Mouse (Mus musculus): ENCODE data around the gene Lypd5.

DNA sequence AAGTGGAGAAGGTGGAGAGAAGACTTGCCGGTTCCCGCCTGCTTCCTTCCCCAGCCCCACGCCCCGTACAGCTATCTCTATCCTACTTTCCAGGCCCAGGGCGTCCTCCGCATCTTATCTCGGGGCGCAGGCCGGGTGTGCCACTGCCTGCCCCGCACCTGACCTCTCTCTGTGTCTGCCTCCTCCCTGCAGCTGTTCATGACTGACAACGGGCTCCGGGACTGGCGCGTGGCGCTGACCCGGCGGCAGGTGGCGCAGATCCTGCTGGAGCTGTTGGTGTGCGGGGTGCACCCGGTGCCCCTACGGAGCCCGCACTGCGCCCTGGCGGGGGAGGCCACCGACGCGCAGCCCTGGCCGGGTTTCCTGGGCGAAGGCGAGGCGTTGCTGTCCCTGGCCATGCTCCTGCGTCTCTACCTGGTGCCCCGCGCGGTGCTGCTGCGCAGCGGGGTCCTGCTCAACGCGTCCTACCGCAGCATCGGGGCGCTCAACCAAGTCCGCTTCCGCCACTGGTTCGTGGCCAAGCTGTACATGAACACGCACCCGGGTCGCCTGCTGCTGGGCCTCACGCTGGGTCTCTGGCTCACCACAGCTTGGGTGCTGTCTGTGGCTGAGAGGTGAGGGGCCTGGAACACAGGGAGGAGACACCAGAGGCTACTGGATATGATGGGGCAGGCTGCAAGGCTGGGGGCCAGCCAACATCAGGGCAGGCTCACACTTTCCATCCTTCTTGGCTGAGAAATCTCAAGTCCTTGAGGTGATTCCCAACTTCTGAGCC lies 28.3 kb downstream of the Lypd5 start:
- TF ChIP-seq CTCF (IDR thresholded peaks at IDR 0.05; ENCODE audit: control insufficient read depth, insufficient read depth, insufficient read length) (no peak), USF1 (IDR thresholded peaks at IDR 0.05; ENCODE audit: low read depth) (no peak)

All from C2C12 (cell line).